Mouse (Mus musculus) liver, embryonic 14.5 days (tissue): ENCODE results near the gene Hmx2.

Source experiments
- CTCF ChIP-seq: IDR thresholded peaks from 2 replicates; pipeline ENCODE4 v1.5.1; 2016; ENCODE audit warnings: antibody characterized with exemption, low read depth, control low read depth
- EP300 ChIP-seq: IDR thresholded peaks from 2 replicates; pipeline ENCODE4 v1.6.1; 2016; ENCODE audit warnings: antibody characterized with exemption, low read depth

DNA sequence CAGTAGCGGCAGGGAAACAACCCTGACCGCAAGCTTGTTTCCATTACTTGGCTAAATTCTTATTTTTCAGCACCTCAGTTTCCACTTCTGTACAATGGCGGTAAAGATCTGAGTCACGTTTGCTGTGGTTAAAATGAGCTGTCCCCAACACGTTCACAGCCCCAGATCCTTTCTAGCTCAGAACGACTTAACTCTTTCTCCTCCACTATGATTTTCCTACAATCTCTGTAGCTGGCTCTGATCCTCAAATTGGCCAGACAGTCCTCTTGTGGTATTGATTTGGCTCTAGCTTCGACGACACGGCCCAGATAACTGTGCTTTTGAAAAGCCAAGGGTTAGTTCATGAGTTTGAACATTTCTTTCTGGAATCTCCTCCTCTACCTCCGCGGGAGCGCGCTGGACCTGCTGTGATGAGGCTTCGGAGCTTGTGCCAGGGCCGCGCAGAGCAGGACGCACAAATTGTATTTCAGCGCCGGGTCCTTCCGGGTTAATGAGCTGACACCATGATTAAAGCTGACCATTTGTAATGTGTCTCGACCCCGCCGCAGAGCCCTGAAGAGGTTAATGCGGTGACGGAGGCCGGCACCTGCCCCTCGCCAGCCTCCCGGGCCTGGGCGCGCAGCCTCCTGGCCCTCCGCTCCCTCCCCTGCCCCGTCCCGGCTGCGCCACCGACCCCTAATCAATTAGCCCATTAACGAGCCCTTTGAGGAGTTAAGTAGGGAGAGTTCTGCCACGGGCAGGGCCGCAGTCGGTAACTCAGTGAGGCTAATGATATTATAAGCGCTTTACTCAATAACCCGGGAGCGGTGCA is 3.6 kb downstream of the Hmx2 start:
- no peak for TF ChIP-seq CTCF
- TF ChIP-seq EP300, result no peak
